Mouse (Mus musculus) heart, adult 8-10 months (tissue): ENCODE measurements around the gene Gm10985. TPM values are rescaled to one million over a fixed set of nuclear protein-coding genes. Genes with fewer than 3 reads are reported as not detected.

Experiments
- DNase-seq: peaks from one replicate; pipeline ENCODE4 v3.0.0; 2022; ENCODE audit warnings: low spot score
- total RNA-seq, 4 experiments: library from RNA; stranded (reverse); gene quantifications; 2 replicates each; pipeline ENCODE4 v1.2.4; 2022

The Gm10985 gene
- total RNA-seq, result not detected

- no peak for DNase-seq
Measured at GRCm38 (mm10) chr3:53844786-53845185, at the start of gene Gm10985. Gene Gm10985 (plus strand): TSS chr3:53845086.

- no peak for DNase-seq
Measured at GRCm38 (mm10) chr3:53796933-53797332, 48.0 kb upstream of the Gm10985 start.

GRCm38 (mm10) chr3:53799671-53800070, 45.2 kb upstream of the Gm10985 start:
- no peak for DNase-seq

- no peak for DNase-seq
Measured at GRCm38 (mm10) chr3:53813421-53813977, 31.4 kb upstream of the Gm10985 start.

GRCm38 (mm10) chr3:53834238-53834637, 10.6 kb upstream of the Gm10985 start:
- DNase-seq, result no peak

GRCm38 (mm10) chr3:53846206-53846928, 1.5 kb downstream of the Gm10985 start:
- no peak for DNase-seq

- no peak for DNase-seq
Measured at GRCm38 (mm10) chr3:53847726-53848125, 2.8 kb downstream of the Gm10985 start.

- no peak for DNase-seq
Measured at GRCm38 (mm10) chr3:53848262-53848661, 3.4 kb downstream of the Gm10985 start.

GRCm38 (mm10) chr3:53854261-53854660, 9.4 kb downstream of the Gm10985 start:
- no peak for DNase-seq

- no peak for DNase-seq
Measured at GRCm38 (mm10) chr3:53854831-53855230, 9.9 kb downstream of the Gm10985 start.

- peak; percentile 95 for DNase-seq
Measured at GRCm38 (mm10) chr3:53863383-53864220, 18.7 kb downstream of the Gm10985 start, which contains the start of gene Ufm1. Gene Ufm1 (minus strand): TSS chr3:53863830.

GRCm38 (mm10) chr3:53868212-53868611, 23.3 kb downstream of the Gm10985 start:
- DNase-seq, result no peak

- DNase-seq, result no peak
Measured at GRCm38 (mm10) chr3:53869263-53869662, 24.4 kb downstream of the Gm10985 start.

GRCm38 (mm10) chr3:53870482-53870881, 25.6 kb downstream of the Gm10985 start:
- no peak for DNase-seq

- DNase-seq, result no peak
Measured at GRCm38 (mm10) chr3:53871596-53871995, 26.7 kb downstream of the Gm10985 start.

GRCm38 (mm10) chr3:53890619-53891540, 46.0 kb downstream of the Gm10985 start:
- peak; percentile 9 for DNase-seq

Other genes with a start within 250 kb of the Gm10985 start
- 1 to 10 TPM; 1.1 to 4.9 (median 3.5) TPM for gene Frem2, start 187.7 kb upstream of the Gm10985 start, total RNA-seq
- gene Ufm1, start 18.7 kb downstream of the Gm10985 start, total RNA-seq, result 10 to 100 TPM; 41.0 to 58.0 (median 51.6) TPM